In the genomic region with DNA sequence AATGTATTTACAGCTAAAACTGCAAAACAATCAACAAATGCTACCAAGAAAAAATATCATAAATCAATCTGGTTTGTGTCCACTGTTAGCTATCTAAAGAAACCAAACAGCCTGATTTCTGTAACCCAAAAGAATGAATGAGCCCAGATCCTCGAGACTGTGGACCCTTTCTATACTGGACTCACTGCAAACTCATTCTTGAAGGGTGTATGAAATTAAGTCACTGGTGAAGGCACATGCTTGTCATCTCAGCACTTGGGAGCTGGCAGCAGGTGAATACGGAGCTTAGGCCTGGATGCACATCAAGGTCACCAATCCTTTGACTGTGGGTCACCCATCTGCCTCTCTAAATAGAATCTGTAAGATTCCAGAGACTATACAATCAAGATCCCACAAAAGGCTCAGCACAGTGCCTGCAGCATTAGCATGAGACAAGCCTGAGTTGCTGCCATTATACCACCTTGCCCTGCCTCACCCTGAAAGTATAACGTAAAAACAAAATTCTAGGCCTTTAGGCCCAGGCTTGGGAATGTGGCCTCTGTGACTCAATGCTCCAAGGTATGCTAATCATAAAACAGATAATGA, we compare ENCODE assay signal across 17 mouse cellular contexts.
"Had no signal": no experiment of that assay in that cellular context is flagged by ENCODE, and none has a peak within 500 bp of the region (broad histone marks: within the 10 kb centered on the region; RNA-seq: fewer than 3 reads in every experiment).

No protein-coding gene starts in this region.

- DNase-seq: lung, adult 18-20 months; lung, embryonic 14.5 days; lung, postnatal 10 days; lung, postnatal 4 days; midbrain, embryonic 14.5 days; retina, postnatal 1 day; right cerebral cortex, adult 18-20 months; right cerebral cortex, postnatal 25 days; right cerebral cortex, postnatal 4 days; spleen, adult 18-20 months; thymus, adult 18-20 months; thymus, postnatal 25 days; thymus, postnatal 4 days had no signal

- H3K27ac ChIP-seq: midbrain, embryonic 12.5 days; neural tube, embryonic 13.5 days; neural tube, embryonic 15.5 days had no signal

- H3K9me3 ChIP-seq: midbrain, embryonic 12.5 days; neural tube, embryonic 13.5 days; neural tube, embryonic 15.5 days had no signal

- H3K27me3 ChIP-seq: midbrain, embryonic 12.5 days; neural tube, embryonic 13.5 days; neural tube, embryonic 15.5 days had no signal

- H3K9ac ChIP-seq: lung, embryonic 14.5 days; midbrain, embryonic 12.5 days; neural tube, embryonic 13.5 days; neural tube, embryonic 15.5 days had no signal

- H3K4me3 ChIP-seq: midbrain, embryonic 12.5 days; myocyte; neural tube, embryonic 13.5 days; neural tube, embryonic 15.5 days had no signal

- H3K4me1 ChIP-seq: midbrain, embryonic 12.5 days had no signal

- H3K36me3 ChIP-seq: midbrain, embryonic 12.5 days; neural tube, embryonic 13.5 days; neural tube, embryonic 15.5 days had no signal
